25 mouse cellular contexts compared by ENCODE assay signal in the genomic region with DNA sequence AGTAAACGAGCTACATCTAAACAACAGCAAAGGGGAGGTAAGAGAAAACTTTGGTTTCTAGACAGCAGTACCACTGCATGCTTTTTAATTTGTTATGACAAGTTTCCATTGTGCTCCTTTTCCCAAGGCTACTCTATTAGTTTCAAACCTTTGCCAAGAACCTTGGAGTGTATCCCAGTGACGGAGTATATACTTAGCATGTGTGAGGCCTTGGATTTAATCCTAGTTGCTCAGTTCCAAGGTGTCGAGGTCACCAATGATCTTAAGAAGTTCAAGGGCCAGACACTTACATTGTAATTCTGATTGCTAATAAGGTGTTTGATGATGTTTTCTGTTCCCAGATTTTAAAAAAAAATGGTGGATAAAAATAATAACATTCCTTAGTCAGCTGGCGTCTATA. TPM values are rescaled to one million over a fixed set of nuclear protein-coding genes. Genes with fewer than 3 reads are reported as not detected.
DNase-seq lines count a peak whose midpoint lies in the region; ATAC-seq and TF ChIP-seq lines count a peak whose summit lies in the region.
"Had no signal": no experiment of that assay in that cellular context is flagged by ENCODE, and none has a peak within 500 bp of the region (broad histone marks: within the 10 kb centered on the region; RNA-seq: fewer than 3 reads in every experiment).

No protein-coding gene starts in this region.

- H3K9ac ChIP-seq in lung, embryonic 15.5 days: no peak overlapping the region
- H3K9ac ChIP-seq: embryonic facial prominence, embryonic 12.5 days; forebrain, postnatal 0 days; hindbrain, embryonic 12.5 days; kidney, embryonic 15.5 days; limb, embryonic 12.5 days; liver, embryonic 13.5 days; neural tube, embryonic 13.5 days had no signal

- peaks cover 29% of the 10 kb centered on the region; the same call in 1 of the 2 replicates for H3K36me3 ChIP-seq in heart, embryonic 10.5 days
- peaks cover 10% of the 10 kb centered on the region; the same call in 1 of the 2 replicates for H3K36me3 ChIP-seq in lung, embryonic 15.5 days

- peak; percentile 29 to 34 for DNase-seq in heart, adult 18-20 months
- DNase-seq in heart, embryonic 10.5 days (ENCODE audit: low spot score): no peak
- no peak for DNase-seq in lung, adult 2 months
- DNase-seq in brain, embryonic 14.5 days (ENCODE audit: low read depth): peak; percentile 35
- peak; percentile 4 for DNase-seq in lung, postnatal 14 days
- DNase-seq in gastrocnemius, postnatal 14 days: no peak
- DNase-seq: cerebellum, adult 9-11 months; forebrain, postnatal 0 days; gastrocnemius, postnatal 36 days; kidney, adult 11 months; kidney, postnatal 36 days; layer of hippocampus, postnatal 36 days; liver, embryonic 13.5 days; retina, postnatal 1 day; right cerebral cortex, postnatal 25 days had no signal

- no peak for TF ChIP-seq CTCF in lung, adult 2 months (IDR thresholded peaks at IDR 0.05; ENCODE audit: insufficient read depth, low read length)
- no peak for TF ChIP-seq CTCF in brain, embryonic 14.5 days (IDR thresholded peaks at IDR 0.05; ENCODE audit: borderline replicate concordance, extremely low read depth, insufficient read depth, insufficient read length)

- H3K9me3 ChIP-seq in heart, embryonic 10.5 days: no peaks in the 10 kb centered on the region
- no peaks in the 10 kb centered on the region for H3K9me3 ChIP-seq in lung, embryonic 15.5 days
- H3K9me3 ChIP-seq: embryonic facial prominence, embryonic 12.5 days; hindbrain, embryonic 12.5 days; kidney, embryonic 15.5 days; limb, embryonic 12.5 days; liver, embryonic 13.5 days; neural tube, embryonic 13.5 days had no signal

- no peaks in the 10 kb centered on the region for H3K27me3 ChIP-seq in heart, embryonic 10.5 days (ENCODE audit: insufficient read depth, poor library complexity, severe bottlenecking)
- H3K27me3 ChIP-seq in lung, embryonic 15.5 days: no peaks in the 10 kb centered on the region
- H3K27me3 ChIP-seq: embryonic facial prominence, embryonic 12.5 days; hindbrain, embryonic 12.5 days; kidney, embryonic 15.5 days; limb, embryonic 12.5 days; liver, embryonic 13.5 days; neural tube, embryonic 13.5 days had no signal

- TF ChIP-seq POLR2A in lung, adult 2 months (IDR thresholded peaks at IDR 0.05; ENCODE audit: borderline replicate concordance, extremely low read depth, low read depth, low read length): no peak
- no peak for TF ChIP-seq POLR2A in brain, embryonic 14.5 days (IDR thresholded peaks at IDR 0.05; ENCODE audit: borderline replicate concordance, extremely low read depth, insufficient read depth, insufficient read length, poor library complexity, severe bottlenecking)

- H3K4me3 ChIP-seq in heart, embryonic 10.5 days: no peak overlapping the region
- no peak overlapping the region for H3K4me3 ChIP-seq in lung, embryonic 15.5 days
- H3K4me3 ChIP-seq in lung, adult 2 months (replicated peaks; ENCODE audit: extremely low read depth, low read depth, low read length): no peak overlapping the region
- H3K4me3 ChIP-seq: embryonic facial prominence, embryonic 12.5 days; erythroblast, embryonic 14.5 days; hindbrain, embryonic 12.5 days; kidney, embryonic 15.5 days; limb, embryonic 12.5 days; liver, embryonic 13.5 days; myocyte; neural tube, embryonic 13.5 days had no signal

- WGBS in heart, embryonic 10.5 days: 92% methylated on average over 4 of the region's 4 CpGs
- 62% methylated on average over 4 of the region's 4 CpGs for WGBS in lung, embryonic 15.5 days
- 62% methylated on average over 4 of the region's 4 CpGs for WGBS in lung, adult 2 months

- intact Hi-C loops in gastrocnemius, postnatal 14 days (cut with DNase I; ENCODE audit: low total_unique reads): no loop called here

- H3K4me2 ChIP-seq in lung, embryonic 15.5 days: no peak overlapping the region
- H3K4me2 ChIP-seq: embryonic facial prominence, embryonic 12.5 days; hindbrain, embryonic 12.5 days; kidney, embryonic 15.5 days; limb, embryonic 12.5 days; liver, embryonic 13.5 days; neural tube, embryonic 13.5 days had no signal

- H3K4me1 ChIP-seq in heart, embryonic 10.5 days: no peaks in the 10 kb centered on the region
- peaks cover 12% of the 10 kb centered on the region for H3K4me1 ChIP-seq in lung, embryonic 15.5 days
- H3K4me1 ChIP-seq in lung, adult 2 months (ENCODE audit: control insufficient read depth, insufficient read depth, low read length): no peaks in the 10 kb centered on the region
- H3K4me1 ChIP-seq: embryonic facial prominence, embryonic 12.5 days; hindbrain, embryonic 12.5 days; kidney, embryonic 15.5 days; limb, embryonic 12.5 days; liver, embryonic 13.5 days; neural tube, embryonic 13.5 days had no signal

- H3K27ac ChIP-seq in heart, embryonic 10.5 days: no peak overlapping the region
- H3K27ac ChIP-seq in lung, embryonic 15.5 days: no peak overlapping the region
- H3K27ac ChIP-seq: embryonic facial prominence, embryonic 12.5 days; hindbrain, embryonic 12.5 days; kidney, embryonic 15.5 days; limb, embryonic 12.5 days; liver, embryonic 13.5 days; macrophage; neural tube, embryonic 13.5 days had no signal

- peak; percentile 82; the same call in 1 of the 2 replicates for ATAC-seq in lung, embryonic 15.5 days (ENCODE audit: borderline replicate concordance, extremely low read depth, low FRiP score, low TSS enrichment)
- ATAC-seq: forebrain, postnatal 0 days; midbrain, embryonic 16.5 days had no signal

RNA-seq across cellular contexts. Expression of a gene that starts 44.5 kb away (rescaled TPM):
- 10 to 100 TPM; 37.0 to 40.4 TPM for total RNA-seq in heart, adult 18-20 months (2021)
- 19.2 and 27.1 TPM in 2 replicates for polyA plus RNA-seq in heart, embryonic 10.5 days (2016; fragmentation: Nextera tagmentation; extraction: Ambion mirVana)
- polyA plus RNA-seq in lung, embryonic 15.5 days (2015; fragmentation: Nextera tagmentation; extraction: Ambion mirVana): 22.7 and 24.9 TPM in 2 replicates
- 20.4 and 22.2 TPM in 2 replicates for polyA plus RNA-seq in lung, adult 2 months (2012; rRNA removed)
- polyA plus RNA-seq in brain, embryonic 14.5 days (2012; rRNA removed): 15.5 and 20.5 TPM in 2 replicates
- 10 to 100 TPM; 22.0 to 23.9 TPM for total RNA-seq in gastrocnemius, postnatal 14 days (2021)

RNA-seq across cellular contexts. Expression of a gene that starts 58.3 kb away (rescaled TPM):
- under 1 TPM in 1 of 2 experiments, not detected in 1; 0.28 TPM for total RNA-seq in heart, adult 18-20 months (2021)
- 0.04 TPM in 1 of 2 replicates, not detected in the other for polyA plus RNA-seq in heart, embryonic 10.5 days (2016; fragmentation: Nextera tagmentation; extraction: Ambion mirVana)
- polyA plus RNA-seq in lung, embryonic 15.5 days (2015; fragmentation: Nextera tagmentation; extraction: Ambion mirVana): 0.40 and 0.81 TPM in 2 replicates
- 1.7 and 2.7 TPM in 2 replicates for polyA plus RNA-seq in lung, adult 2 months (2012; rRNA removed)
- 0.33 and 0.75 TPM in 2 replicates for polyA plus RNA-seq in brain, embryonic 14.5 days (2012; rRNA removed)
- total RNA-seq in gastrocnemius, postnatal 14 days (2021): not detected
- total RNA-seq: gastrocnemius, postnatal 36 days had no signal
- polyA plus RNA-seq: erythroblast, embryonic 14.5 days; kidney, embryonic 15.5 days; limb, embryonic 12.5 days; liver, embryonic 13.5 days had no signal

Comparison
In these comparisons a context has a peak if more than half of its experiments do, and no peak if none do; other contexts are left out.
1. DNase-seq: peak in heart, adult 18-20 months (2 of 2), brain, embryonic 14.5 days (single experiment) and lung, postnatal 14 days (single experiment); none in heart, embryonic 10.5 days (single experiment), lung, adult 2 months (single experiment) and gastrocnemius, postnatal 14 days (single experiment).